Mouse (Mus musculus) activated CD4-positive, CD25-positive, alpha-beta regulatory T cell (primary cell): ENCODE data around the gene Ctsm. TPM values are rescaled to one million over a fixed set of nuclear protein-coding genes. Genes with fewer than 3 reads are reported as not detected.

Experiments
- polyA plus RNA-seq, 2 experiments: library from polyadenylated mRNA; unstranded; fragments of 100-300 nt; shearing (Covaris generic); gene quantifications; one replicate each; pipeline ENCODE4 v1.2.1; 2017

Gene Ctsm
- polyA plus RNA-seq, result not detected

DNA sequence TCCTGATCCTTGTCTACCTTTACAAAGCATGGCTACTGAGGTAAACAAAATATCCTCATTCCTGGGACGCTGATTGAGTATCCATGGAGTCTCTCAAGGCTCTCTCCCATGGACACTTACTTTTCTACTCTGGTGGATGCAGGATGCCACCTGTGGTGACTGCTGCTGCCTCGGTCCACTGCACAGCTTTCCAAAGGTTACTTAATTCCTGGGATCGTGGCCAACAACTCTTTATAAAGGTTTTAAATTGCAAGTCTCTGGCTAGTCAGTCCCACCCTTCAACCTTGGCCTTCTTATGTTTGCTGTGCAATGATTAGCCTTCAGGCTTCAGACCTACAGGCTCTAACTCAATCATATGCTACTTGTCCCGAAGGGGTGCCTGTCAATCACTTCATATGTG is at the start of gene Ctsm:
Gene Ctsm, minus strand, starts transcription at position 209 of the 400 bp plus-strand sequence.

DNA sequence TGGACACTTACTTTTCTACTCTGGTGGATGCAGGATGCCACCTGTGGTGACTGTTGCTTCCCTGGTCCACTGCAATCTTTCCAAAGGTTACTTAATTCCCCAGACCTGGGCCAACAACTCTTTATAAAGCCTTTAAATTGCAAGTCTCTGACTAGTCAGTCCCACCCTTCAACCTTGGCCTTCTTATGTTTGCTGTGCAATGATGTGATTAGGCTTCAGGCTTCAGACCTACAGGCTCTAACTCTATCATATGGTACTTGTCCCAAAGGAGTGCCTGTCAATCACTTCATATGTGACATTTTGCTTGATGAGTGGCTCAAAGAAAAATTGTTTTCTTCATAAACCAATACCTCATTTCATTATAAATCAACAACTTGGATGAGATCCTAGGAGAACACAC is 28.4 kb upstream of the Ctsm start, which contains the start of gene Cts3:
Gene Cts3, minus strand, starts transcription at position 101 of the 400 bp plus-strand sequence.

DNA sequence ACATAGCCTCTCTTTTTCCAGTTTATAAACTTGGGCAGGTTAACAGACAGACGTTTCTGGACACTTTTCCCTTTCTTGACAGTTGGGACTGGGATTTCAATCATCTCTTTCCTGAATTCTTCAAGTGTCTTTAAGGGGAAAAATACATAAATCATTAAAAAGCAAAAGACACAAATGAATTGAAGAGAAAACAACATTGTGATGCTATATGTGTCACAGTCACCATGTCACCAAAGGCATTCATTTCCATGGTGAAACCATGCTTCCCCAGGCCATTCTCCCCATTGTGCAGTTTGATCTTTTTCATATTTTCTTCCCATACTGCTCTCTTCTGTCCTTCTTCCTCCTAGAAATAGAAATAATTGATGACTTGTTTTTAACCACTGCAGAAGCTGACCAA is 26.4 kb upstream of the Ctsm start, which contains the start of gene Gm49352:
Gene Gm49352, minus strand, starts transcription at position 101 of the 400 bp plus-strand sequence.

Other genes with a start within 250 kb of the Ctsm start
- gene Cts7, start 183.6 kb downstream of the Ctsm start, polyA plus RNA-seq, result not detected
- gene Gm49352, start 26.3 kb upstream of the Ctsm start, polyA plus RNA-seq, result not detected
- gene Cts3, start 28.3 kb upstream of the Ctsm start, polyA plus RNA-seq, result under 1 TPM in 1 of 2 experiments, not detected in 1; 0.81 TPM